Mouse (Mus musculus) MEL (cell line): ENCODE results near the gene Brat1.
A peak's percentile ranks its signal among the peaks of the same experiment; 100 is the strongest.

Source experiments
- CTCF ChIP-seq, 3 experiments: IDR thresholded peaks in 2 of 3; conservative IDR thresholded peaks in 1 of 3; 2 replicates each; pipeline ENCODE4 v1.5.1; 2011 to 2012; ENCODE audit warnings: low read length in 3 of 3, low read depth in 2 of 3, mild to moderate bottlenecking in 2 of 3, improper control_type of control experiment in 1 of 3, inconsistent platforms in 1 of 3, mixed read lengths in 1 of 3, moderate library complexity in 1 of 3; ENCODE audit not compliant: control insufficient read depth in 1 of 3, insufficient read depth in 1 of 3, poor library complexity in 1 of 3, severe bottlenecking in 1 of 3
- E2F4 ChIP-seq: IDR thresholded peaks from 2 replicates; pipeline ENCODE4 v1.6.1; 2011; ENCODE audit warnings: low read depth, low read length, improper control_type of control experiment, borderline replicate concordance
- ELF1 ChIP-seq: IDR thresholded peaks from 2 replicates; pipeline ENCODE4 v1.6.1; 2014; ENCODE audit warnings: low read depth, mild to moderate bottlenecking, inconsistent platforms, low read length, improper control_type of control experiment, moderate library complexity
- EP300 ChIP-seq, 2 experiments: IDR thresholded peaks; 2 replicates each; pipeline ENCODE4 v1.6.1; 2011; ENCODE audit warnings: improper control_type of control experiment in 2 of 2, low read length in 2 of 2, low read depth in 1 of 2, mild to moderate bottlenecking in 1 of 2
- ETS1 ChIP-seq: IDR thresholded peaks from 2 replicates; pipeline ENCODE4 v1.6.1; 2012; ENCODE audit warnings: low read depth, mild to moderate bottlenecking, inconsistent platforms, low read length, improper control_type of control experiment, moderate library complexity
- GATA1 ChIP-seq: IDR thresholded peaks from 2 replicates; pipeline ENCODE4 v1.6.1; 2011; ENCODE audit warnings: low read depth, low read length, improper control_type of control experiment
- KAT2A ChIP-seq: conservative IDR thresholded peaks from 2 replicates; pipeline ENCODE4 v1.6.1; 2012; ENCODE audit warnings: low read depth, low read length, improper control_type of control experiment, inconsistent platforms
- MXI1 ChIP-seq: IDR thresholded peaks from 2 replicates; pipeline ENCODE4 v1.6.1; 2011; ENCODE audit warnings: mild to moderate bottlenecking, low read depth, low read length, improper control_type of control experiment
- MYC ChIP-seq: IDR thresholded peaks from 2 replicates; pipeline ENCODE4 v1.6.1; 2011; ENCODE audit warnings: low read depth, mild to moderate bottlenecking, low read length, improper control_type of control experiment, moderate library complexity
- RCOR1 ChIP-seq: IDR thresholded peaks from 2 replicates; pipeline ENCODE4 v1.6.1; 2012; ENCODE audit warnings: low read depth, mild to moderate bottlenecking, inconsistent platforms, low read length, improper control_type of control experiment
- TBP ChIP-seq: IDR thresholded peaks from 2 replicates; pipeline ENCODE4 v1.8.0; 2011; ENCODE audit warnings: low read depth, low read length, improper control_type of control experiment
- USF1 ChIP-seq: IDR thresholded peaks from 2 replicates; pipeline ENCODE4 v1.6.1; 2014; ENCODE audit warnings: low read depth, mild to moderate bottlenecking, inconsistent platforms, low read length, improper control_type of control experiment, moderate library complexity

GRCm38 (mm10) chr5:140684343-140685148, 20.3 kb upstream of the Brat1 start:
- TF ChIP-seq CTCF (IDR thresholded peaks at IDR 0.05 in 2 of 3, conservative IDR thresholded peaks at IDR 0.05 in 1 of 3; ENCODE audit: control insufficient read depth in 1 of 3, insufficient read depth in 1 of 3, low read depth in 2 of 3, low read length in 3 of 3, poor library complexity in 1 of 3, severe bottlenecking in 1 of 3) (peak; percentile 83 to 89 (median 85)), EP300 (IDR thresholded peaks at IDR 0.05; ENCODE audit: low read depth in 1 of 2, low read length in 2 of 2) (no peak), TBP (no peak), USF1 (no peak), MYC (no peak), ELF1 (no peak), MXI1 (no peak), ETS1 (no peak), RCOR1 (no peak), E2F4 (no peak), GATA1 (no peak), KAT2A (no peak)
